Mouse (Mus musculus): ENCODE measurements around the gene Tceal7. TPM values are rescaled to one million over a fixed set of nuclear protein-coding genes. Genes with fewer than 3 reads are reported as not detected.

Gene Tceal7
- polyA plus RNA-seq, 1 experiment = not detected

GRCm38 (mm10) chrX:136196873-136197272 is 17.7 kb upstream of the Tceal7 start:
- no peak overlapping the region for H3K4me3 ChIP-seq (ENCODE audit: insufficient read depth, low read depth, low read length)
- 50% methylated on average over 1 of the region's 1 CpGs for WGBS
- H3K27ac ChIP-seq (ENCODE audit: insufficient read depth, low read depth, low read length) = no peak overlapping the region
- no peak for TF ChIP-seq POLR2A (IDR thresholded peaks at IDR 0.05; ENCODE audit: insufficient read depth, low read depth, low read length)
- H3K4me1 ChIP-seq (ENCODE audit: control insufficient read depth, insufficient read depth, low read length) = no peaks in the 10 kb centered on the region

- Histone ChIP-seq H3K27ac (ENCODE audit: insufficient read depth, low read depth, low read length) (peak overlapping the region; percentile 61), H3K4me3 (ENCODE audit: insufficient read depth, low read depth, low read length) (peak overlapping the region; percentile 91), H3K4me1 (ENCODE audit: control insufficient read depth, insufficient read depth, low read length) (peaks cover 3% of the 10 kb centered on the region; the same call in 1 of the 2 replicates)
- 23% methylated on average over 7 of the region's 7 CpGs for WGBS
- no peak for TF ChIP-seq POLR2A (IDR thresholded peaks at IDR 0.05; ENCODE audit: insufficient read depth, low read depth, low read length)
- TF ChIP-seq CTCF (IDR thresholded peaks at IDR 0.05; ENCODE audit: insufficient read depth, low read depth, low read length) = no peak
Observed at GRCm38 (mm10) chrX:136203257-136203656, 11.3 kb upstream of the Tceal7 start.

- Histone ChIP-seq H3K27ac (ENCODE audit: insufficient read depth, low read depth, low read length) (peak within 1 kb of the TSS; percentile 61), H3K4me3 (ENCODE audit: insufficient read depth, low read depth, low read length) (peak within 1 kb of the TSS; percentile 91), H3K4me1 (ENCODE audit: control insufficient read depth, insufficient read depth, low read length) (peaks cover 3% of the 10 kb centered on the region; the same call in 1 of the 2 replicates)
- TF ChIP-seq POLR2A (IDR thresholded peaks at IDR 0.05; ENCODE audit: insufficient read depth, low read depth, low read length) (0 out of 2 replicates have a peak, but pooled peaks have one; percentile 19), CTCF (IDR thresholded peaks at IDR 0.05; ENCODE audit: insufficient read depth, low read depth, low read length) (no peak)
- 23% methylated on average over 9 of the region's 9 CpGs for WGBS
Observed at GRCm38 (mm10) chrX:136203664-136204066, 10.9 kb upstream of the Tceal7 start, which contains the start of gene Tceal5. Gene Tceal5 (minus strand): TSS chrX:136203876.

GRCm38 (mm10) chrX:136204406-136204805 is 10.2 kb upstream of the Tceal7 start:
- TF ChIP-seq CTCF (IDR thresholded peaks at IDR 0.05; ENCODE audit: insufficient read depth, low read depth, low read length) = no peak
- TF ChIP-seq POLR2A (IDR thresholded peaks at IDR 0.05; ENCODE audit: insufficient read depth, low read depth, low read length) = no peak
- H3K4me1 ChIP-seq (ENCODE audit: control insufficient read depth, insufficient read depth, low read length) = peaks cover 3% of the 10 kb centered on the region; the same call in 1 of the 2 replicates
- H3K27ac ChIP-seq (ENCODE audit: insufficient read depth, low read depth, low read length) = no peak overlapping the region
- H3K4me3 ChIP-seq (ENCODE audit: insufficient read depth, low read depth, low read length) = no peak overlapping the region
- WGBS = 85% methylated on average over 6 of the region's 6 CpGs

- no peak overlapping the region for H3K4me3 ChIP-seq (ENCODE audit: insufficient read depth, low read depth, low read length)
- no peak overlapping the region for H3K27ac ChIP-seq (ENCODE audit: insufficient read depth, low read depth, low read length)
- TF ChIP-seq CTCF (IDR thresholded peaks at IDR 0.05; ENCODE audit: insufficient read depth, low read depth, low read length) (no peak), POLR2A (IDR thresholded peaks at IDR 0.05; ENCODE audit: insufficient read depth, low read depth, low read length) (no peak)
- WGBS = 68% methylated on average over 2 of the region's 2 CpGs
- no peaks in the 10 kb centered on the region for H3K4me1 ChIP-seq (ENCODE audit: control insufficient read depth, insufficient read depth, low read length)
Observed at GRCm38 (mm10) chrX:136213396-136213795, 1.2 kb upstream of the Tceal7 start.

GRCm38 (mm10) chrX:136216303-136216702 is 1.7 kb downstream of the Tceal7 start:
- Histone ChIP-seq H3K4me1 (ENCODE audit: control insufficient read depth, insufficient read depth, low read length) (no peaks in the 10 kb centered on the region), H3K27ac (ENCODE audit: insufficient read depth, low read depth, low read length) (no peak overlapping the region), H3K4me3 (ENCODE audit: insufficient read depth, low read depth, low read length) (no peak overlapping the region)
- TF ChIP-seq CTCF (IDR thresholded peaks at IDR 0.05; ENCODE audit: insufficient read depth, low read depth, low read length) (no peak), POLR2A (IDR thresholded peaks at IDR 0.05; ENCODE audit: insufficient read depth, low read depth, low read length) (no peak)
- WGBS = 38% methylated on average over 1 of the region's 1 CpGs

GRCm38 (mm10) chrX:136223714-136224113 is 9.1 kb downstream of the Tceal7 start:
- 85% methylated on average over 6 of the region's 6 CpGs for WGBS
- Histone ChIP-seq H3K4me1 (ENCODE audit: control insufficient read depth, insufficient read depth, low read length) (no peaks in the 10 kb centered on the region), H3K4me3 (ENCODE audit: insufficient read depth, low read depth, low read length) (no peak overlapping the region), H3K27ac (ENCODE audit: insufficient read depth, low read depth, low read length) (no peak overlapping the region)
- TF ChIP-seq CTCF (IDR thresholded peaks at IDR 0.05; ENCODE audit: insufficient read depth, low read depth, low read length) = no peak
- TF ChIP-seq POLR2A (IDR thresholded peaks at IDR 0.05; ENCODE audit: insufficient read depth, low read depth, low read length) = no peak

- no peak overlapping the region for H3K4me3 ChIP-seq (ENCODE audit: insufficient read depth, low read depth, low read length)
- 65% methylated on average over 5 of the region's 5 CpGs for WGBS
- H3K27ac ChIP-seq (ENCODE audit: insufficient read depth, low read depth, low read length) = no peak overlapping the region
- TF ChIP-seq CTCF (IDR thresholded peaks at IDR 0.05; ENCODE audit: insufficient read depth, low read depth, low read length) (no peak), POLR2A (IDR thresholded peaks at IDR 0.05; ENCODE audit: insufficient read depth, low read depth, low read length) (no peak)
- no peaks in the 10 kb centered on the region for H3K4me1 ChIP-seq (ENCODE audit: control insufficient read depth, insufficient read depth, low read length)
Observed at GRCm38 (mm10) chrX:136227768-136228167, 13.2 kb downstream of the Tceal7 start.

- TF ChIP-seq CTCF (IDR thresholded peaks at IDR 0.05; ENCODE audit: insufficient read depth, low read depth, low read length) = no peak
- no peak for TF ChIP-seq POLR2A (IDR thresholded peaks at IDR 0.05; ENCODE audit: insufficient read depth, low read depth, low read length)
- 24% methylated on average over 3 of the region's 3 CpGs for WGBS
- Histone ChIP-seq H3K27ac (ENCODE audit: insufficient read depth, low read depth, low read length) (no peak overlapping the region), H3K4me1 (ENCODE audit: control insufficient read depth, insufficient read depth, low read length) (no peaks in the 10 kb centered on the region), H3K4me3 (ENCODE audit: insufficient read depth, low read depth, low read length) (no peak overlapping the region)
Observed at GRCm38 (mm10) chrX:136238118-136238517, 23.5 kb downstream of the Tceal7 start.

GRCm38 (mm10) chrX:136243181-136243580 is 28.6 kb downstream of the Tceal7 start:
- H3K27ac ChIP-seq (ENCODE audit: insufficient read depth, low read depth, low read length) = no peak overlapping the region
- 80% methylated on average over 2 of the region's 2 CpGs for WGBS
- no peaks in the 10 kb centered on the region for H3K4me1 ChIP-seq (ENCODE audit: control insufficient read depth, insufficient read depth, low read length)
- H3K4me3 ChIP-seq (ENCODE audit: insufficient read depth, low read depth, low read length) = no peak overlapping the region
- TF ChIP-seq POLR2A (IDR thresholded peaks at IDR 0.05; ENCODE audit: insufficient read depth, low read depth, low read length) (no peak), CTCF (IDR thresholded peaks at IDR 0.05; ENCODE audit: insufficient read depth, low read depth, low read length) (no peak)

Data from olfactory bulb, adult 2 months (tissue).